Mouse (Mus musculus): ENCODE data around the gene Unkl. TPM values are rescaled to one million over a fixed set of nuclear protein-coding genes. Genes with fewer than 3 reads are reported as not detected.
A peak's percentile ranks its signal among the peaks of the same experiment; 100 is the strongest.

Gene Unkl
- polyA plus RNA-seq, 1 experiment from 2014 or later, result 8.5 TPM

DNA sequence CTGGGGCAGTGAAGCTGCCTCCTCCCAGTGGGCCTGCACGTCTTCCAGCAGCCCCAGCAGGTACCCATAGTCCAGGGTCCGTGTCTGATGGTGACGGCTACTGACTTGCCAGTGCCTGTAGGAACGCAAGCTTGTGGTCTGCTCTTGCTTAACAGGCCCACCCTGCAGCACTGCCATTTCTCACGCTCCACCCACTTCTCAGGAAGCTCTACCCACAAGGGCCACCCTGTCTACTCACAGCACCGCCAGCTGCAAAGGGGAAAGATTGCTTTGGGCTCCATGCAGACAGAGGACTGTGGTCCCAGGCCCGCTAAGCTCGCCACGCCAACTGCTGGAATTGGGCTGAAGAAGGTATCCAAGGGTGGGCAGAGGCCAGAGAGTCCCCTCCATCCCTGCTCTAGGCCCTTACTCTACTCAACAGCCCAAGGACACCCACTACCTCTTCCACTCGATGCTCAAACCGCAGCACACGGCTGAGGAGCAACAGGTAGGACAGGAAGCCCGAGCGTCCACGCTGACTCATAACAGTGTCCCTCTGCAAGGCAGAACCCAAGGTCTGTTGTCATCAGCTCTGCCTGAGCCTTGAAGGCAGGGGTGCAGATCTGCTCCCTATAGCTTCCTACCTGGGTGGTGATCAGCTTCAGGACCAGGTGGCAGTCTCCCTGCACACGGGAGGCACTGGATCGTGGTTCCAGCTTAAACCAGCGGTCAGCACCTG lies 60.0 kb downstream of the Unkl start:
- Histone ChIP-seq H3K4me3 (no peak overlapping the region), H3K27ac (no peak overlapping the region), H3K4me1 (replicated peaks) (peaks cover 14% of the 10 kb centered on the region), H3K27me3 (ENCODE audit: insufficient read depth, poor library complexity, severe bottlenecking) (0 out of 2 replicates have a peak, but pooled peaks cover under 1% of the 10 kb centered on the region), H3K36me3 (peaks cover 32% of the 10 kb centered on the region), H3K9me3 (no peaks in the 10 kb centered on the region)
- no peak for DNase-seq (ENCODE audit: low spot score)
- 85% methylated on average over 18 of the region's 18 CpGs for WGBS

DNA sequence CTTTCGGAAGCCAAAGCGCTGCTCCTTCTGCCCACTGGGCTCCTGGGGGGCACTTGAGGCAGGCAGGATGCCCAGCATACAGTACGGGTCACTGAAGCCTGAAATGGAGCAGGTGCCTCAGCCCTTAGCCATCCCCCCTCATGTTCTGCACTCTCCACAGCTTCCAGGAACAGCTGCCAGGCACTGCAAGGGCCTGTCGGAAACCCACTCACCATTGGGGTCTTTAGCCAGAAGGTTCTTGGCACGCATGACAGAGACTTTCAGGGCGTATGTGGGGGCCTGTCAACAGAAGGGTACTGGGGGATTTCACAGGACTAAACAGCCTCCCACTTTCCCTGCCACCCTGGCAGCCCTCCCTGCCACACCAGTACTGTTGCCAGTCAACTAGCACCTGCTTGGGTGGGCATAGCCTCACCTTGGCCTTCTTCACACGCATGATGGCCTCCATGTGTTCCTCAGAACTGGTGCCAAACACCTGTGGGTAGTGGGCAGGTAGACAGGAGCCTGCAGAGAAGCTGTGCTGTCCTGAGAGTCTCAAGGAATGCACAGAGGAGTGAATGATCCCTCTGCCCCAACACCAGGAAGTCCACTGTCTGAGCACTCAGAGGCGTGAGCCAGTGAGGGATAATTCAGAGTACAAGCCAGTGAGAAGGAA lies 62.1 kb downstream of the Unkl start:
- Histone ChIP-seq H3K9me3 (no peaks in the 10 kb centered on the region), H3K4me1 (replicated peaks) (peaks cover 30% of the 10 kb centered on the region), H3K4me3 (no peak overlapping the region), H3K27me3 (ENCODE audit: insufficient read depth, poor library complexity, severe bottlenecking) (peaks cover 22% of the 10 kb centered on the region), H3K27ac (no peak overlapping the region), H3K36me3 (peaks cover 11% of the 10 kb centered on the region)
- 83% methylated on average over 8 of the region's 8 CpGs for WGBS
- DNase-seq (ENCODE audit: low spot score), result no peak

DNA sequence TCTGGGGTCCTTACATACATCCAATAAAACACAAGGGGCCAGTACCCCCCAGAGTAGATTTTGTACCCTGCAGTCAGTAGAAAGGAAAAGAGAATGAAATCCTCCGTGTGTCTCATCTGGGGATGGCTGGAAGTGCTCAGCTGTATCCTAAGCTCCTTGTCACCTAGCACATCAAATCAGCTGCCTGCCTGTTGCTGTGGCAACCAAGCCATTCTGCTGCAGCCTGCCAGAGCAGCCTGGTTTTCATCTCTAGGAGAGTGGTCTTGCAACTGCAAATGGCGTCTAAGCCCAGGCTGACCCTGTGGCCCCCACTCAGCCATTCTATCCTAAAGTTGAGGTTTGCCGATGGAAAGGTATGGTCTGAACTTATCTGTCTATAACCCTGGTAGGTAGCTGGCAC lies 64.4 kb downstream of the Unkl start:
- peak; percentile 50 for DNase-seq (ENCODE audit: low spot score)
- no peak overlapping the region for H3K4me3 ChIP-seq
- H3K36me3 ChIP-seq, result no peaks in the 10 kb centered on the region
- no peak overlapping the region for H3K27ac ChIP-seq
- H3K4me1 ChIP-seq (replicated peaks), result peaks cover 45% of the 10 kb centered on the region
- peaks cover 40% of the 10 kb centered on the region for H3K27me3 ChIP-seq (ENCODE audit: insufficient read depth, poor library complexity, severe bottlenecking)
- no peaks in the 10 kb centered on the region for H3K9me3 ChIP-seq
- 29% methylated on average over 3 of the region's 3 CpGs for WGBS

DNA sequence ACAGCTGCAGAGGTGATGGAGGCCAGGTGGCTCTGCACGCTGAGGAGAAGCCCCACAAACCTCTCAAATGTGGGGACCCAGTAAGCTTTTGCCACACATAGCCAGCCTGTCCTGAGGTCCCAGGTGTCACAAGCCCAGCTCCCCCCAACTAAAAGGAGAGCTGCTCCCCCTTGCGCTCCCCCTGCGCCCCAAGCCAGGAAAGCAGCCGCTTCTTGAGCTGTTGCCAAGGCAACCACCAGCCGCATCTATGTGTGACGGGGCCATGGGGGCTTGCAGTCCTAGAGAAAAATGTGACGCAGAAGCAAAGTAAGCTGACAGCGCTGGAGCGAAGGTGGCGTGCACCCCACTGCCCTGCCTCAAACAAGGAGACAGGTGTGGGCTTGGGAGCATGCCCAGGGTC lies 65.6 kb downstream of the Unkl start:
- Histone ChIP-seq H3K9me3 (no peaks in the 10 kb centered on the region), H3K36me3 (peaks cover 4% of the 10 kb centered on the region), H3K4me3 (peak overlapping the region; percentile 16; the same call in 1 of the 2 replicates), H3K27ac (0 out of 2 replicates have a peak overlapping the region, but pooled peaks have one; percentile 47), H3K4me1 (replicated peaks) (peaks cover 45% of the 10 kb centered on the region), H3K27me3 (ENCODE audit: insufficient read depth, poor library complexity, severe bottlenecking) (peaks cover 41% of the 10 kb centered on the region)
- DNase-seq (ENCODE audit: low spot score), result peak; percentile 22
- 23% methylated on average over 10 of the region's 10 CpGs for WGBS

DNA sequence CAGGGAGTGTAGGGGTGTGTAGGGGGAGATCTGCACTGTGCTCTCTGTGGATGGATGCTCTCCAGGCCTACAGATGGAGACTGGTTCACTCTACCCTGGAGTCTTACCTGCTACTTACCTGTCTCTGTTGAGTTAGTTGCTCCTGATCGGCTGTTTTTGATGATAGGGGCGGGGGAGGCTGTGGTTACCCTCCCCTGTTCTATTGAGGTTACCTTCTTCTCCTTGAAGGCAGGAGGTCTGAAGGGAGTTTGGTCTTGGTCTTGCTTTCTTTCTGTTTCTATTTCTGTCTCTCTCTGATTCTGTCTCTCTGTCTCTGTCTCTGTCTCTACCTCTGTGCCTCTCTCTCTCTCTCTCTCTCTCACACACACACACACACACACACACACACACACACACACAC lies 66.9 kb downstream of the Unkl start:
- H3K9me3 ChIP-seq, result no peaks in the 10 kb centered on the region
- peaks cover 41% of the 10 kb centered on the region for H3K27me3 ChIP-seq (ENCODE audit: insufficient read depth, poor library complexity, severe bottlenecking)
- H3K4me3 ChIP-seq, result 0 out of 2 replicates have a peak overlapping the region, but pooled peaks have one; percentile 49
- 81% methylated on average over 2 of the region's 2 CpGs for WGBS
- no peak for DNase-seq (ENCODE audit: low spot score)
- peaks cover 17% of the 10 kb centered on the region for H3K36me3 ChIP-seq
- peaks cover 45% of the 10 kb centered on the region for H3K4me1 ChIP-seq (replicated peaks)
- no peak overlapping the region for H3K27ac ChIP-seq

DNA sequence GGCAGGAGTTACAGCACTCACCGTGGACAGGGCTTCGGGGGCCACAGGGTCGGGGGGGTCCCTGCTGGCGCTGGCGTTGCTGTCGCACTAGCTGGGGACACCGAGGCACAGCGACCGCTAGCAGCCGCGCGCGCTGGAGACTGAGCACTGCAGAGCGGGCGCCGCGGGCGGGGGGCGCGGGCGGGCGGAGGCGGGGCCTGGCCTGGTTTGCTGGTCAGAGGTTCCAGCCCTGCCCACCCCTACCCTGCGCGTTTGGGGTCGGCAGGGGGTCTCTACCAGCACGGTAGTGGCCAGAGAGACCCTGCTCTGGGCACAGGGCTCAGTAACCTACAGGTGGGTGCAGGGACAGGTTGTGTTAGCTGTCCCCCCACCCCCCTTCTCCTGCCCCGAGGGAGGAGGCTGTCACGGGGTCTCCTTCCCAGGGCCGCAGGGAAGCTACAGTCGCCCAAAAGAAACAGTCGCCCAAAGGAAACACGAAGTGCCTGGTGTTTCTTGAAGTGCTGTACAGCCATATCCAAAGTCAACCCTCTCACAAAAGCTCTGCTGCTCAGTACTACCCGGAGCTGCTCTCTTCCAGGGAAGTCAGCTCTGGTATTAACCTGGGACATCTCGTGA lies 68.0 kb downstream of the Unkl start, which contains the start of gene Baiap3:
Baiap3 (minus strand) TSS at position 225 of the 615 bp plus-strand sequence.
- WGBS, result 3% methylated on average over 35 of the region's 35 CpGs
- peak within 1 kb of the TSS; percentile 60 for H3K27ac ChIP-seq
- DNase-seq (ENCODE audit: low spot score), result peak; percentile 42
- no peaks in the 10 kb centered on the region for H3K9me3 ChIP-seq
- H3K27me3 ChIP-seq (ENCODE audit: insufficient read depth, poor library complexity, severe bottlenecking), result peaks cover 41% of the 10 kb centered on the region
- peaks cover 45% of the 10 kb centered on the region for H3K4me1 ChIP-seq (replicated peaks)
- peak within 1 kb of the TSS; percentile 49 for H3K4me3 ChIP-seq
- peaks cover 23% of the 10 kb centered on the region for H3K36me3 ChIP-seq

DNA sequence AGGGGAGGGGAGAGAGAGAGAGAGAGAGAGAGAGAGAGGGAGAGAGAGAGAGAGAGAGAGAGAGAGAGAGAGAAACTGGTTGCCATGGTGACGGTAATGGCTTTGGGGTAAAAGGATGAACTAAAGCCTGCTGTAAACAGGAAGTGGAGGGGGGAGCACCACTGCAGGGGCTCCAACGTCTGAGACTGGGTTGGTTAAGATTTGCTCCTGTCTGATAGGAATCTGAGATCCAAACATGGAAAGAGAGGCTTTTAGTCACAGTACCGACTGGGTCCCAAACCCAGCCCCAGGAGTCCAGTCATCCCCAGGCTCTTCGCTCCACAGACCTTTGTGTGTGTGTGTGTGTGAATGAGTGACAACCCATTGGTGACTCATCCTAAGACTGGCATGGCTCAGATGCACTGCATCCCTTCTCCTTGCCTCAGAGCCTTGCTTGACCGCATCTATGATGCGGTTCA lies 69.6 kb downstream of the Unkl start:
- Histone ChIP-seq H3K36me3 (peaks cover 30% of the 10 kb centered on the region), H3K9me3 (no peaks in the 10 kb centered on the region), H3K4me3 (no peak overlapping the region), H3K4me1 (replicated peaks) (peaks cover 35% of the 10 kb centered on the region), H3K27me3 (ENCODE audit: insufficient read depth, poor library complexity, severe bottlenecking) (peaks cover 41% of the 10 kb centered on the region), H3K27ac (no peak overlapping the region)
- 62% methylated on average over 6 of the region's 6 CpGs for WGBS
- DNase-seq (ENCODE audit: low spot score), result no peak

DNA sequence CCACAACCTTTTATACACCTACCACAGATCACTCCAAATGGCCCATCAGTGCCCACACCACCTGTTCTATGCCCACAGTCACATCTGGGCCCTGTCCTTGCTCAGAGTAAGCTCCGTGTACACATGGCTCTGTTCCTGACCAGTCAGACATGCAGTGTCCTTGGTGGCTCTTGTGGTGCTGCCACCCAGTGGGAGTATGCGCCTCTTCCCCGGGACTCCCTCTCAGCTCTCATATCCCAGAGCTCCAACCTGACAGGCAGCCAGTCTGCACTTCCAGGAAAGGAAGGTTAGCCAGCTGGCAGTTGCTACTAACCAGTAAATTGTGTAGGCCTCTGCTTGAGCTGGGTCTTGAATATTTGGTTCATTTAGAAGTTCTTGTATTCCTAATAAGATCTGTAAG lies 76.3 kb downstream of the Unkl start:
- 86% methylated on average over 3 of the region's 3 CpGs for WGBS
- peaks cover 6% of the 10 kb centered on the region for H3K4me1 ChIP-seq (replicated peaks)
- H3K27me3 ChIP-seq (ENCODE audit: insufficient read depth, poor library complexity, severe bottlenecking), result no peaks in the 10 kb centered on the region
- DNase-seq (ENCODE audit: low spot score), result no peak
- peaks cover 85% of the 10 kb centered on the region for H3K36me3 ChIP-seq
- H3K4me3 ChIP-seq, result no peak overlapping the region
- H3K9me3 ChIP-seq, result no peaks in the 10 kb centered on the region
- no peak overlapping the region for H3K27ac ChIP-seq

DNA sequence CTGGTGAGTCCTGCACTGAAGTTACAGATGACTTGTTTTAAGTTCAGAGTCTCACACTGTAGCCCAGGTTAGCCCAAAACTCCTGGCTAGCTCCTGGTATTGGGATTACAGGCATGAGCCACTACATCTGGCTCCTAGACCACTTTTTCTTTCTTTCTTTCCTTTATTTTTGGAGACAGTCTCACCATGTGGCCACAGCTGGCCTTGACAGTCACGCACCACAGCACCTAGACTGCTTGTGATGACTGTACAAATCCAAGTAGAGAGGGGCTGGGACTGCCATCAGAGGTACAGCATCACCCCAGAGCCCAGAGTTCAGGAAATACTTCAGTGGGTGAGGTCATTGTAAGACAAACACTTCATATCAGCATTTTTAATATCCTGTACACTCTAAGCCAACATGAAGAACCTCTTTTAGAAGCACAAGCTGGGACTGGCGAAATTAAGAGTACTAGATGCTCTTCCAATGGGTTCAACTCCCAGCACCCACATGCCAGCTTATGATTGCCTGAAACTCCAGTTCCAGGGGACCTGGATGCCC lies 82.7 kb downstream of the Unkl start:
- Histone ChIP-seq H3K27me3 (ENCODE audit: insufficient read depth, poor library complexity, severe bottlenecking) (no peaks in the 10 kb centered on the region), H3K36me3 (peaks cover 62% of the 10 kb centered on the region), H3K4me3 (peak overlapping the region; percentile 96), H3K9me3 (no peaks in the 10 kb centered on the region), H3K27ac (no peak overlapping the region), H3K4me1 (replicated peaks) (peaks cover 48% of the 10 kb centered on the region)
- no peak for DNase-seq (ENCODE audit: low spot score)
- 94% methylated on average over 2 of the region's 2 CpGs for WGBS

DNA sequence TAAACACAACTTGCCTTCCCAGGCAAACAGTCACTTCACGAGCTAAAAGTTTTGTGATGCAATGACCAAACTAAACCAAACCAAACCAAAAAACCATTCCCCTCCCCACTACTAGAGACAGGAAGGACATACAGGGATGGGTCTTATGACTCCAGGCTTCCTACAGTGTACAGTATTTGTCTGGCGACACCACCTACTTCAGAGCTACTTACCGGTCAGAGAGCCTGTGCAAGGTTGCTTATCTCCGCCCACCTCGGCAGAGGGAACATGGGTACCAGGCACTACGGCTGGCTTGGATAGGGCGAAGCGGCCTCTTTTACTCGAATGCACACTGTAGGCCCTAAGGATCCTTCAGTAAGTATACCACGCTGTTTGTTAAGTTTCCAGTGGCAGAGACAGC lies 84.1 kb downstream of the Unkl start:
- no peaks in the 10 kb centered on the region for H3K27me3 ChIP-seq (ENCODE audit: insufficient read depth, poor library complexity, severe bottlenecking)
- under 1% methylated on average over 10 of the region's 10 CpGs for WGBS
- H3K27ac ChIP-seq, result peak overlapping the region; percentile 100
- H3K9me3 ChIP-seq, result no peaks in the 10 kb centered on the region
- H3K4me3 ChIP-seq, result peak overlapping the region; percentile 96
- H3K4me1 ChIP-seq (replicated peaks), result peaks cover 48% of the 10 kb centered on the region
- DNase-seq (ENCODE audit: low spot score), result peak; percentile 25
- H3K36me3 ChIP-seq, result peaks cover 48% of the 10 kb centered on the region

DNA sequence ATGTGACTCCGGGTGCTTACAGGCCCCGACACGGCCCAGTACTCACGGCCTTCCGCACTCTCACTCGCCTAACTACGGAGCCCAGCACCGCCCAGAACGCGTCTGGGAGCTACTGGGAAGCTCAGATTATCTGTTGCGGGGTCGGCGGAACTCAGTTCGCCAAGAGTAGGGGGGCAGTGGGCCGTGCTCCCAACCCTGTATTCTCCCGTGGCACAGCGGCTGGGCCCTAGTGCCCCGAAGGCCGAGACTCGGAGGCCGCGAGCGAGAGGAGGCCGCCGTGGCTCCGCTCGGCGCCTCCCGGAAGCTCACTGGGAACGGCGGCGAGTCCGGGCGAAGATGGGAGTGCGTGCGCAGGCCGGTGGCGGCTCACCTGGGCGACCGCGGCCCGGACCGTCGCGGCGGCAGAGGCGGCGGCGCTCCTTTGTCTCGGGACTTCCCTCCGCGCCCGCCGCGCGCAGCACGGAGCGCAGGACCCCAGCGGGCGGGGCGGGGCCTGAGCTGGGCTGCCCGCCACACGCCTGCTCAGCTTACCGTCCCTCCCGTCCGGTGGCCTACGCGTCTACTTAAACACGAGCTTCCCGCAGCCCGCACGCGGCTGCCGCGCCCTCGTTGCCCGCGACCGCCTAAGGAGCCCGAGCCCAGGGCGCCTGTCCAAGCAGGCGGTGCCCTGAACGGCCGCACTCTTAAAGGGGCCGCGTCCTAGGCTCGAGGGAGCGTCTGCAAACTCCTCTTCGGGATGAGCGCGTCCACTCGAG lies 84.9 kb downstream of the Unkl start:
- no peaks in the 10 kb centered on the region for H3K9me3 ChIP-seq
- peaks cover 48% of the 10 kb centered on the region for H3K4me1 ChIP-seq (replicated peaks)
- H3K27ac ChIP-seq, result peak overlapping the region; percentile 100
- under 1% methylated on average over 92 of the region's 92 CpGs for WGBS
- H3K4me3 ChIP-seq, result peak overlapping the region; percentile 96
- H3K27me3 ChIP-seq (ENCODE audit: insufficient read depth, poor library complexity, severe bottlenecking), result no peaks in the 10 kb centered on the region
- DNase-seq (ENCODE audit: low spot score), result peak; percentile 92
- peaks cover 40% of the 10 kb centered on the region for H3K36me3 ChIP-seq

Data from hindbrain, embryonic 10.5 days (tissue).